Mouse (Mus musculus) c-Kit-positive CD71-positive TER-119-positive erythroid progenitor cells, embryonic 14.5 days (primary cell): Measurements from ENCODE around the gene Cr1l.

Source experiments
- DNase-seq: peaks from one replicate; pipeline ENCODE4 v3.0.0-alpha.2; 2013; ENCODE audit warnings: low spot score

Gene Cr1l

GRCm38 (mm10) chr1:195130953-195131674 is at the start of gene Cr1l:
TSS of gene Cr1l (minus strand) at chr1:195131586.
- peak; percentile 82 for DNase-seq

GRCm38 (mm10) chr1:195175980-195176931 is 44.9 kb upstream of the Cr1l start, which contains the start of gene Cr2:
TSS of gene Cr2 (minus strand) at chr1:195176716.
- DNase-seq: peak; percentile 15

- no peak for DNase-seq
Observed at GRCm38 (mm10) chr1:195164996-195165755, 33.8 kb upstream of the Cr1l start.

GRCm38 (mm10) chr1:195132070-195132469 is 684 bp upstream of the Cr1l start:
- peak; percentile 32 for DNase-seq

- DNase-seq: no peak
Observed at GRCm38 (mm10) chr1:195131675-195132015, 259 bp upstream of the Cr1l start.

- peak; percentile 41 for DNase-seq
Observed at GRCm38 (mm10) chr1:195130479-195130878, 907 bp downstream of the Cr1l start.

GRCm38 (mm10) chr1:195129867-195130266 is 1.5 kb downstream of the Cr1l start:
- DNase-seq: peak; percentile 29

GRCm38 (mm10) chr1:195114414-195114813 is 17.0 kb downstream of the Cr1l start:
- no peak for DNase-seq

- no peak for DNase-seq
Observed at GRCm38 (mm10) chr1:195113621-195114020, 17.8 kb downstream of the Cr1l start.

GRCm38 (mm10) chr1:195100693-195101092 is 30.7 kb downstream of the Cr1l start:
- DNase-seq: no peak

GRCm38 (mm10) chr1:195098004-195098403 is 33.4 kb downstream of the Cr1l start:
- DNase-seq: no peak

- peak; percentile 87 for DNase-seq
Observed at GRCm38 (mm10) chr1:195092220-195092720, 39.1 kb downstream of the Cr1l start, which contains the start of gene Cd46. TSS of gene Cd46 (minus strand) at chr1:195092249.

- peak; percentile 89 for DNase-seq
Observed at GRCm38 (mm10) chr1:195091699-195092219, 39.6 kb downstream of the Cr1l start.

- DNase-seq: no peak
Observed at GRCm38 (mm10) chr1:195082142-195082541, 49.2 kb downstream of the Cr1l start.
